Mouse (Mus musculus) forebrain, embryonic 12.5 days (tissue): ENCODE results near the gene Wapl. TPM values are rescaled to one million over a fixed set of nuclear protein-coding genes. Genes with fewer than 3 reads are reported as not detected.

ENCODE experiments used
- ATAC-seq: fragments of 200-750 bp; cut with Nextera tagmentation; 2 replicates; pipeline ENCODE4 v1.8.0; 2017; ENCODE audit warnings: moderate TSS enrichment; ENCODE audit not compliant: low FRiP score
- H3K27ac ChIP-seq: fragments of 300-500 bp; sonication (generic); 2 replicates; pipeline ENCODE4 v1.5.1; 2016; ENCODE audit warnings: mild to moderate bottlenecking
- H3K27me3 ChIP-seq: fragments of 300-500 bp; sonication (generic); 2 replicates; pipeline ENCODE4 v1.6.1; 2016; ENCODE audit warnings: mild to moderate bottlenecking
- H3K36me3 ChIP-seq: fragments of 300-500 bp; sonication (generic); replicated peaks from 2 replicates; pipeline ENCODE4 v1.6.1; 2016; ENCODE audit warnings: mild to moderate bottlenecking
- H3K4me1 ChIP-seq: fragments of 300-500 bp; sonication (generic); 2 replicates; pipeline ENCODE4 v1.6.1; 2016
- H3K4me2 ChIP-seq: fragments of 300-500 bp; sonication (generic); 2 replicates; pipeline ENCODE4 v1.6.1; 2016; ENCODE audit warnings: mild to moderate bottlenecking, moderate library complexity
- H3K4me3 ChIP-seq: fragments of 300-500 bp; sonication (generic); replicated peaks from 2 replicates; pipeline ENCODE4 v1.5.1; 2016; ENCODE audit warnings: mild to moderate bottlenecking
- H3K9ac ChIP-seq: fragments of 300-500 bp; sonication (generic); 2 replicates; pipeline ENCODE4 v1.6.1; 2016; ENCODE audit warnings: mild to moderate bottlenecking
- H3K9me3 ChIP-seq: fragments of 300-500 bp; sonication (generic); 2 replicates; pipeline ENCODE4 v1.6.1; 2016
- WGBS: fragments of 180-500 bp; shearing (Covaris S2); methylation state at CpG from one replicate; pipeline ENCODE4 v1.1.7; 2016; 5-methylcytosine and 5-hydroxymethylcytosine counted together
- polyA plus RNA-seq: library from polyadenylated mRNA; unstranded; fragments of >200 nt; fragmentation: Nextera tagmentation; extraction: Ambion mirVana; gene quantifications from 2 replicates; pipeline ENCODE4 v1.2.1, GENCODE M21; 2016

Gene Wapl
- polyA plus RNA-seq, 1 experiment from 2014 or later, result 38.3 TPM

DNA sequence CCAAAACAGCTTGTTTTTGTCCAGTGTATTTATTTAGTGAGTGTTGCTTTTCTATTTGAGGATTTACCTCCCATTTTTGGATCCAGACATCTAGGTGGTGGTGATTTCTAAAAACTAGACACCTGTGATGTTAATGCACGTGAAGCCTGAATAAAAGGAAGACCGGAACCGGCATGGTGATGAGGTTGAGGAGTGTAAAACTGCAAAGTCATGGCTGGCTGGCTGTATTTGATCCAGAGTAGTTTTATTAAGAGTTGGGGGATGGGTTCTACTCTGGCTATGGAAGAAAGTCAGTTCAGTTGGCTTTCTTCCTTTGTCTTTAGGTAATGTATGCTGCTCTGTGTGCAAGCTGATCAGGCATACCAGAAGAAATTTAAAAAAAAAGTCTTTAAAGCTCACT, 39.1 kb downstream of the Wapl start:
- no peak for ATAC-seq
- no peak overlapping the region for H3K27ac ChIP-seq
- H3K4me2 ChIP-seq, result no peak overlapping the region
- H3K4me1 ChIP-seq, result no peaks in the 10 kb centered on the region
- H3K9ac ChIP-seq, result no peak overlapping the region
- peaks cover 18% of the 10 kb centered on the region for H3K36me3 ChIP-seq
- no peaks in the 10 kb centered on the region for H3K27me3 ChIP-seq
- WGBS, result 94% methylated on average over 3 of the region's 3 CpGs
- H3K9me3 ChIP-seq, result no peaks in the 10 kb centered on the region
- no peak overlapping the region for H3K4me3 ChIP-seq

DNA sequence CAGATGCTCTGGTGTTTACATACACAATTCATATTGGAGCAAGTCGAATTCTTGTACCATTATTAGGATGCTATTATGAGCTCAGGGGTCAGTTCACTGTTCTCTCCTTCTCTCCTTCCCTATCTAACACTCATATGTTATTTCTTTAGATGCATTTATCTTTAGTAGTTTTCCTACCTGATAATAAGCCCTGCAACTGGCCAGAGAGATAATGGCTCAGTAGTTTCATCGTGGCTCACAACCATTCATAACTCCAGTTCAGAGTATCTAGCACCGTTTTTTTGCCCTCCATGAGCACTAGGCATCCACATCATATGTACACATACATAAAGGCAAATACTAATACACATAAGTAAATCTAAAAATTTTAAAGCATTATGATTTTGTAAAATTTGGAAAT, 44.4 kb downstream of the Wapl start:
- Histone ChIP-seq H3K9ac (no peak overlapping the region), H3K27ac (no peak overlapping the region), H3K4me3 (no peak overlapping the region), H3K4me2 (no peak overlapping the region), H3K9me3 (no peaks in the 10 kb centered on the region), H3K4me1 (no peaks in the 10 kb centered on the region), H3K36me3 (peaks cover 12% of the 10 kb centered on the region), H3K27me3 (no peaks in the 10 kb centered on the region)
- 97% methylated on average over 3 of the region's 3 CpGs for WGBS
- no peak for ATAC-seq

DNA sequence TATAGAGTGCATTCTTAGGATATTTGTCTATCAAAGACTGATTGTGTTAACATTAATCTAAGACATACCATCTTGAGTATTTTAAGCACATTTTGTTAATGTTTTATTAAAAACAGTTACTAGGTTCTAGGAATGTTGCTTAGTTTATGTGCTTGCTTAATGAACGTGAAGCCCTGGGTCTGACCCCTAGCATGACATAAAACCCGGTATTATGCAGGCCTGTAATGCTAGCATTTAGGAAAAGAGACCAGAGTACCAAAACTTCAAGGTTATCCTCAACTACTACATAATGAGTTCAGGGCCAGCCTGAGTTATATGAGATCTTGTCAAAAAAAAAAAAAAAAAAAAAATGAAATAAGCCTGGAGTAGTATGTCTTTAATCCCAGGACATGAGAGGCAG, 54.0 kb downstream of the Wapl start:
- 91% methylated on average over 2 of the region's 2 CpGs for WGBS
- ATAC-seq, result no peak
- no peaks in the 10 kb centered on the region for H3K9me3 ChIP-seq
- no peak overlapping the region for H3K4me2 ChIP-seq
- H3K4me1 ChIP-seq, result no peaks in the 10 kb centered on the region
- no peaks in the 10 kb centered on the region for H3K27me3 ChIP-seq
- H3K27ac ChIP-seq, result no peak overlapping the region
- H3K4me3 ChIP-seq, result no peak overlapping the region
- H3K9ac ChIP-seq, result no peak overlapping the region
- peaks cover 26% of the 10 kb centered on the region for H3K36me3 ChIP-seq

DNA sequence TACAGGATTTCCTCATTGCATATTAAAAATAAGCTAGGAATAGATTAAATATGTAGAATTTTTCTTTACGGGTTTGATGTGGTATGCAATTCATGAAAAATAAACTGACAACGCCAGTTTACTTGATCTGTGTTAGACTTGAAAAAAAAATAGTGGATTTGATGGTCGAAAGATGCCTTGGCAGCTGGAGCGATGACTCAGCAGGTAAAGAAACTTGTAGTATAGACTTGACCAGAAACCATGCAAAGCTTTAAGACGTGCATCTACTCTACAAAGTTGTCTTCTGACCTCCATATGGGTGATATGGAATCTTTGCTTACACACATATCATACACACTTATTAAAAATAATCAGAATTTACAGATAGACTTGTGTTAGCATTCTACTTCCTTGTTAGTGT, 61.7 kb downstream of the Wapl start:
- WGBS, result 95% methylated on average over 5 of the region's 5 CpGs
- H3K36me3 ChIP-seq, result peaks cover 18% of the 10 kb centered on the region

DNA sequence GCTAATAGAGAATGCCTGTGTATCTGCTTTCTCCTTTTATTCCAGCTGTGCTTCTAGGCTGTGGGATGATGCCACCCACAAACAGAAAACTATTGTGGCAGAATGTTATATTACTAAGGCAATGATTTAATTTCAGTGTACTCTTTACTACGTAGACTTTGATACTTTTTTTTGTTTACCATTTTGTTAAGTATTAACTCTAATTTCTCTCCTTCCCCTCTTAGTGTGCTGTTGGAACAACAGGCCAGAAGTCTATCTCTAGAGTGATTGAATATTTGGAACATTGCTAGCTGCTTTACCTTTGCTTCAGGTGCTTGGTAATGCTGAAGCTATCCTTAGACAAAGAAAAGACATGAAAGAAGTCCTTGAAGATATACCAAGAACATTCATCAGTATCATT, 71.7 kb downstream of the Wapl start:
- no peak overlapping the region for H3K9ac ChIP-seq
- WGBS, result 94% methylated on average over 1 of the region's 1 CpGs
- H3K4me2 ChIP-seq, result no peak overlapping the region
- H3K9me3 ChIP-seq, result no peaks in the 10 kb centered on the region
- no peaks in the 10 kb centered on the region for H3K27me3 ChIP-seq
- H3K36me3 ChIP-seq, result peaks cover 51% of the 10 kb centered on the region
- no peak overlapping the region for H3K27ac ChIP-seq
- no peak for ATAC-seq
- no peaks in the 10 kb centered on the region for H3K4me1 ChIP-seq
- H3K4me3 ChIP-seq, result no peak overlapping the region

More for the DNA sequence above, 61.7 kb downstream of the Wapl start:
- Histone ChIP-seq H3K4me1 (no peaks in the 10 kb centered on the region), H3K4me2 (no peak overlapping the region), H3K27ac (no peak overlapping the region), H3K9me3 (no peaks in the 10 kb centered on the region), H3K4me3 (no peak overlapping the region), H3K9ac (no peak overlapping the region), H3K27me3 (no peaks in the 10 kb centered on the region)
- ATAC-seq, result no peak

DNA sequence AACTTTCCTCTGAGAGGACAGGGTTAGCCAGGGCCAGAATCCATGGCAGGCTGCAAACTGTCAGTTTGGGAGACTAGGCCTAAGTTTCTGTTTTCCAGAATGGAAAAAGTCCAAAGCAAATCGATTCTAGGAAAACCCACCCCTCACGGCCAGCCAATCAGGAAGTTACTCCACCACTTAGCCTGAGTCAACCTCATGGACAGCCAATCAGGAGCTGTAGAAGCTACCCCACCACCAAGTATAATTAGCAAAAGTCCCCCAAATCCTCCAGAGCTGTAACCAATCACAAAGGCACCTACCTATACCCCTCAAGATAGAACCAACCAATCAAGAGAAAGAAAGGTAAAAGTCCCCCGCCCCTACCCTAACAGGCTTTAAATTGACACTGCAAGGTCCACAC, 82.0 kb downstream of the Wapl start:
- WGBS, result 89% methylated on average over 3 of the region's 3 CpGs
- H3K36me3 ChIP-seq, result peaks cover 5% of the 10 kb centered on the region
- no peak for ATAC-seq

DNA sequence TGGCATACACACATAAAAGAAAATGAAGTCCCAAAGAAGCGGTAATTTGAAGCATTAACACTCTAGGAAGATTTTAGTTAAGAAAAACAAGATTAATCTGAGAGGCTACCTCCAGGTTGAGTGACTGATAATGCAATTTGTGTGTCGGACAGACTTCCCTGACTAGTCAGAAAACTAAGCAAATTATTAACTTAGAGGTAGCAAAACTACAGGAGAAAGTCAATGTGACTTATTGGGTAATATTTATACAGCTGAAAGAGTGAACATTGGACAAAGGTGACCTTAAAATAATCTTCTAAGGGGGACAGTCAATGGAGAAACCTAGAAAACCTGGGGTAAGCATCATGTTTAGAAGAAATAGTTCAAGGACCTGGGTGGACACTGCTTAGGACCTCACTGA, 86.2 kb downstream of the Wapl start:
- no peaks in the 10 kb centered on the region for H3K9me3 ChIP-seq
- no peak overlapping the region for H3K9ac ChIP-seq
- no peak overlapping the region for H3K27ac ChIP-seq
- no peaks in the 10 kb centered on the region for H3K27me3 ChIP-seq
- no peaks in the 10 kb centered on the region for H3K36me3 ChIP-seq
- ATAC-seq, result no peak
- H3K4me3 ChIP-seq, result no peak overlapping the region
- H3K4me1 ChIP-seq, result peaks cover 2% of the 10 kb centered on the region; the same call in 1 of the 2 replicates
- 66% methylated on average over 2 of the region's 2 CpGs for WGBS
- H3K4me2 ChIP-seq, result no peak overlapping the region

More for the DNA sequence above, 82.0 kb downstream of the Wapl start:
- no peaks in the 10 kb centered on the region for H3K9me3 ChIP-seq
- H3K9ac ChIP-seq, result no peak overlapping the region
- no peak overlapping the region for H3K27ac ChIP-seq
- H3K4me3 ChIP-seq, result no peak overlapping the region
- no peaks in the 10 kb centered on the region for H3K4me1 ChIP-seq
- no peaks in the 10 kb centered on the region for H3K27me3 ChIP-seq
- no peak overlapping the region for H3K4me2 ChIP-seq

DNA sequence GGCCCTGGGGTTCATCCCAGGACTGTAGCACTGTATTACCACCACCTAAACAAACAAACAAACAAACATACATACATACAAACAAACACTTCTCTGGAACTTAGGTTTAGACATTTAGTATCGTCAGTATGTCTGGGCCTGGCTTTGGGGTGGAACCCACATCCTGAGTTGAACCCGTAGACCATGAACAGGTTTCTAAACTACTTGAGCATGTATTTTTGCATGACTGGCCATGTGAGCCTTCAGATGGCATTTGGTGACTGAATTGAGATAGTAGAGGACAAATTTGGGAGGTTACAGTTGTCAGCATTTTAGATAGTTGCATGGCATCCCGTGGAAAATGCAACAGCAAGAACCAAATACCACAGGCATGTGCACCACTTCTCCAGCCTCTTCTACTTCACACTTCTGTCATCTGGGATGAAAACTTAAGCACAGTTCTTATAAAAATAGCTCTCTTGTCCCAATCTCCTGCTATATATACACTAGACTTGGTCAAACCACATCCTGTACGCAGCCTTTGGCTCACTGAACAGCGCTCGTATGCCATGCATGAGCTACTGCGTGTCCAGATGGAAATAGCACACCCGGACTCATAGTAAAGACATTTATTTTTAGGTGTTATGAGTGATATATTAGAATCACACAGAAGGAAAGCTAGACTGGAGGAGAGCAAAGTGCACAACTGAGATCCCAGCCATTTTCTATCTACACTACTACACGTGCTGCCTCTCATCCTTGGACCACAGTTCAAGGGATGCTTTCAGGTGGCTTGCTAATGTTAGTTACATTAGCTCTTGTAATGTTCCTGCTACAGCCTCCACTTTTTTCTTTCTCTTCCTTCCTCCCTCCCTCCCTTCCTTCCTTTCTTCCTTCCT, 87.6 kb downstream of the Wapl start:
- Histone ChIP-seq H3K9ac (no peak overlapping the region), H3K4me1 (peaks cover 2% of the 10 kb centered on the region; the same call in 1 of the 2 replicates), H3K4me2 (no peak overlapping the region), H3K4me3 (no peak overlapping the region), H3K27me3 (no peaks in the 10 kb centered on the region), H3K27ac (no peak overlapping the region), H3K9me3 (no peaks in the 10 kb centered on the region), H3K36me3 (no peaks in the 10 kb centered on the region)
- WGBS, result 97% methylated on average over 9 of the region's 9 CpGs
- no peak for ATAC-seq

DNA sequence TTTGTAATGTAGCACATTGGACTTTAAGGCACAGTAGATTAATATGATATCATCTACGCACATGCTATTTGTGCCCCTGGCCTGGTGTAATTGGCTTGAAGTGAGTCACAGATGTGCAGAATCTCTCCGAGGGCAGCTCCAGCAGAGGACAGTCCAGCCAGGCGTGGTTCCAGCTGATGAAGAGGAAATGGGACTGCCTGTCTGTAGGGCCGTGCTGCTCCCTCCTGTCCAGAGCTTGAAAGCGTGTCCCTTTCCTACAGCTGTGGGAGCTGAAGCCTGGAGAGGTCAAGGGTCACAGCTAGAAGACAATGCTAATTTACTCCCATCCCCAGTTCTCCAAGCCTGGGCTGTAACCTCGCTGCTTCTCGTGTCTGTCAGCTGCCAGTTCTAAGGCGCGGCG, 89.0 kb downstream of the Wapl start:
- Histone ChIP-seq H3K9me3 (no peaks in the 10 kb centered on the region), H3K36me3 (no peaks in the 10 kb centered on the region), H3K4me1 (peaks cover 2% of the 10 kb centered on the region; the same call in 1 of the 2 replicates), H3K27ac (no peak overlapping the region), H3K4me3 (no peak overlapping the region), H3K4me2 (no peak overlapping the region), H3K9ac (no peak overlapping the region), H3K27me3 (no peaks in the 10 kb centered on the region)
- no peak for ATAC-seq
- WGBS, result 58% methylated on average over 10 of the region's 10 CpGs

DNA sequence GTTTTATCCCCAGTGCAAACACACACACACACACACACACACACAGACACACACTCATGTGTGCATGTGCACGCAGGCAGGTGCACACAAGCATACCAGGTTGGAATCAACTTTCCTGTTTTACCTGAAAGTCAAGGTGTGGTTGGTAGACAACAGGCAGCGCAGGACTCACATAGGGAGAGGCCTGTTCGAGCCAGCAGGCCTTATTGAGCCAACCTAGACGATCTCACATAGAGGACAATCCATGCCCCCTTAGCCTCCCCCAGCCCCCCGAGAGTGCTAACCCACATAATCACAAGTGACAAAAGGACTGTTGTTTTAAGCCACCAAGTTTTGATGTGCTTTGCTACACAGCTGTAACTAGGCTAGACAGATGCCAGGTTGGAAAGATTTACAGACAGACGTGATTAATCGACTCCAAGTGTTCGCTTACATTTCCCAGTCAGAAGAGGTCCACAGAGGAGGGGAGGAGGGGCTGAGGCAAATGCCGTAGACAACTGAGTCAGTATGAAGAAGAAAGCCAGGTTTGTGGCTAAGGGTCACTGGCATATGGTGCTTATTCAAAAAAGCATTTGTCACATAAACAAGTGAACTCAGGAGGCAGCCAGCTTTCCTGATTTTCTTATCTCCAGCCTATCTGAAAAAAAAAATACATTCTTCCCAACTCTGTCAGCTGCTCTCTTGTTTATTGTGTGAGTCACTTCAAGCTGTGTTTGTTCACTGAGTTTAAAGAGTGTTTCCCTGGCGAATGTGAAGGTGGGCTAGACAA, 90.2 kb downstream of the Wapl start:
- H3K9me3 ChIP-seq, result no peaks in the 10 kb centered on the region
- peaks cover 7% of the 10 kb centered on the region for H3K4me1 ChIP-seq
- no peaks in the 10 kb centered on the region for H3K27me3 ChIP-seq
- H3K9ac ChIP-seq, result no peak overlapping the region
- H3K27ac ChIP-seq, result no peak overlapping the region
- H3K4me2 ChIP-seq, result no peak overlapping the region
- H3K36me3 ChIP-seq, result no peaks in the 10 kb centered on the region
- 68% methylated on average over 10 of the region's 10 CpGs for WGBS
- no peak overlapping the region for H3K4me3 ChIP-seq
- no peak for ATAC-seq

DNA sequence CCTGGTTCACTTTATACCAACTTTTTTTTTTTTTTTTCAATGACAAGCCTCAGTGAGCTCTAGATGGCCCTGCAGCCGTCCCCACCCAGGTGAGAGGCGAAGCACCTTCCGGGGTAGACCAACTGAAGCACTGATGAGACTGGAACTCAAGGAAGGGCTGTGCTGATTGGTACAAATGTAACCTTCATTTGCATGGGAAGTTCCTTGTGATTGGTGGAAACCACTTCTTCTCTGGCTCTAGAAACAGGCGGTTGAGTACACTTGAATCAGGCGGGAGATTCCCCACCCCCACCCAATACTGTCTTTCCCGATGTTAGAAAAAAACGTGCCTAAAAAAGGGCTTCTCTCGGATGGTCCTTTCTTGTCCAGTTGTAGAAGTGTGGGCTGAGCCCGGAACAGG, 91.2 kb downstream of the Wapl start:
- 88% methylated on average over 9 of the region's 9 CpGs for WGBS
- Histone ChIP-seq H3K36me3 (no peaks in the 10 kb centered on the region), H3K27me3 (peaks cover 7% of the 10 kb centered on the region), H3K4me1 (peaks cover 15% of the 10 kb centered on the region), H3K27ac (no peak overlapping the region), H3K9me3 (no peaks in the 10 kb centered on the region), H3K9ac (no peak overlapping the region), H3K4me3 (no peak overlapping the region), H3K4me2 (no peak overlapping the region)
- no peak for ATAC-seq

DNA sequence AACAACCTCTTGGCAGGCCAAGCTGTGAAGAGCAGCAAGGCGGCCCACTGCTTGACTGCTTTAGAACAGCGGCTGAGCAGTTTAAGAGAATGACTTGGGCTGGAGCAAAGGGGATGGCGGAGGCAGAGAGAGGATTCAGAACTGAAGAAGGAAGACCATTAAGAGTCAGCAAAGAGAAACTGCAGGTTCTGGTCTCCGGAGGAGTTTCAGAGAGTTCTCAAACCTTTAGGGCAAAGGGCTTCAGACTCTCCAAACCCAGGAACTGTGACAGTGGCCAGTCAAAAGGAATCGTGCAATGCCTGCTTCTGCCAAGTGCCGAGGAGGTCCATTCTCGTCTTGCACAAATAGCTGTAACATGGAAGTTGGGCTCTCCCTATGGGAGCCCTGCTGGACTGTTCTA, 91.7 kb downstream of the Wapl start:
- 90% methylated on average over 7 of the region's 7 CpGs for WGBS
- no peak overlapping the region for H3K4me3 ChIP-seq
- no peak overlapping the region for H3K4me2 ChIP-seq
- H3K27me3 ChIP-seq, result peaks cover 12% of the 10 kb centered on the region
- no peak for ATAC-seq
- H3K9ac ChIP-seq, result no peak overlapping the region
- no peaks in the 10 kb centered on the region for H3K36me3 ChIP-seq
- H3K9me3 ChIP-seq, result no peaks in the 10 kb centered on the region
- no peak overlapping the region for H3K27ac ChIP-seq
- H3K4me1 ChIP-seq, result peaks cover 15% of the 10 kb centered on the region
